Mouse (Mus musculus): Measurements from ENCODE around the gene Zranb3.

DNA sequence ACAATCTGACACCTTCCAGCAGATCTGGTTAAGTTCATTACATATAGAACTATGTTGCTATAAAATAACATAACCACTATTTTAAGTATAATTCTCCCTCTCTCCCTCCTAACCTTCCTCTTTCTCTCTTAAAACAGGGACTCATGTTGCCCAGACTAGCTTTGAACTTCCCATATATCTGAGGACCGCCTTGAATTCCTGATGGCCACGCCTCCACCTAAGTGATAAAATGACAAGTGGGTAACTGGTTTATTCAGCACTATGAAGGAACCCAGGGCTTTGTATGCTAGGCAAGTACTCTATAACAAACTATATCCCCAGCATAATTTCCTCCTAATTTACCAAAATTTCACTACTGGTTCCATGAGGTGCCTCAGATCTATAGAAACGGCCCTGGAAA, 139.5 kb downstream of the Zranb3 start:
- TF ChIP-seq POLR2A (IDR thresholded peaks at IDR 0.05; ENCODE audit: control insufficient read depth, low read depth, low read length) (no peak), CTCF (IDR thresholded peaks at IDR 0.05; ENCODE audit: control insufficient read depth, insufficient read depth, insufficient replicate concordance, low read depth, low read length) (no peak)
